Mouse (Mus musculus): ENCODE measurements around the gene Aoc3. TPM values are rescaled to one million over a fixed set of nuclear protein-coding genes. Genes with fewer than 3 reads are reported as not detected.
A peak's percentile ranks its signal among the peaks of the same experiment; 100 is the strongest.

The Aoc3 gene
- polyA plus RNA-seq, 1 experiment from 2014 or later = 2.2 TPM

DNA sequence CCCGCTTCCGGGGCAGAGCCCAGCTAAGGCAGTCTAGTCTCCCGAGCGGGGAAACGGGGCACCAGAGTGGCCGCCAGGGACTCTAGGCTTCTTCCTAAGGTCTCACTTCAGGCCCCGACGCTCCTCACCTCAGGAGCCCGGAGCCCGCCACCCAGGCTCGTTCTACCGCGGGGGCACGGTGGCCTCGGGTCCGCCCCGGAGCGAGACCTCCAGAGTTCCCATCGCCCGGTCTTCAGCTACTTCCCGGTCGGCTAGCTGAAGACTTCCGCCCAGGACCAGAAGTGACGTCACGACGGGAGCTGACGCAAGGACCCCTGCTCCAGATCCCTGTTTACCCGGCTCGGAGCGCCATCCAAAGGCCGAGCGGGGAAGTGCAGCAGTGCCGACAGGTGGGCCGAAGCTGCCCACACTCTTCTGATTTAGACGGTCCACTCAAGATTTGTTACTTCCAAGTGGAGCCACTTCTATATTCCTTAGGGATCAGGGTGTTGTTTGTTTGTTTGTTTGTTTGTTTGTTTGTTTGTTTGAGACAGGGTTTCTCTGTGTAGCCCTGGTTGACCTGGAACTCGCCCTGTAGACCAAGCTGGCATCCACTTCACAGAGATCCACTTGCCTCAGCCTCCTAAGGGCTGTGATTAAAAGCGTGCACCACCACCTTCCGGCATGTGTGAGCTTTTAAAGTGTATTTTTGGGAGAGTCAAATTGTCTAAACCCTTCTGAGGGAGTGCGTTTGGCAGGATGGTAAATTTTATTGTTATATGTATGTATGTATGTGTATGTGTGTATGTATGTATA is 28.2 kb upstream of the Aoc3 start, which contains the start of gene Becn1:
Gene Becn1 (minus strand): TSS at position 283 of the 795 bp plus-strand sequence.
- ATAC-seq (replicated peaks; ENCODE audit: extremely low read depth, insufficient read depth, low FRiP score) = peak; percentile 95
- H3K27ac ChIP-seq (ENCODE audit: low read length) = peak within 1 kb of the TSS; percentile 40; the same call in 1 of the 2 replicates

GRCm38 (mm10) chr11:101307744-101308143 is 22.7 kb upstream of the Aoc3 start:
- no peaks in the 10 kb centered on the region for H3K27me3 ChIP-seq (ENCODE audit: control insufficient read depth, insufficient read depth, low read length)
- no peaks in the 10 kb centered on the region for H3K36me3 ChIP-seq (ENCODE audit: control insufficient read depth, insufficient read depth)
- H3K4me2 ChIP-seq (ENCODE audit: low read depth, low read length) = no peak overlapping the region
- WGBS = 30% methylated on average over 5 of the region's 5 CpGs
- H3K4me3 ChIP-seq (ENCODE audit: low read length) = no peak overlapping the region
- no peak for ATAC-seq (replicated peaks; ENCODE audit: extremely low read depth, insufficient read depth, low FRiP score)
- no peaks in the 10 kb centered on the region for H3K9me3 ChIP-seq (replicated peaks; ENCODE audit: control insufficient read depth, low read length)
- H3K9ac ChIP-seq (ENCODE audit: low read length) = no peak overlapping the region
- H3K27ac ChIP-seq (ENCODE audit: low read length) = no peak overlapping the region
- no peaks in the 10 kb centered on the region for H3K4me1 ChIP-seq (ENCODE audit: control insufficient read depth, insufficient read depth, low read length)

More for the DNA sequence above, 28.2 kb upstream of the Aoc3 start, which contains the start of gene Becn1:
- no peaks in the 10 kb centered on the region for H3K27me3 ChIP-seq (ENCODE audit: control insufficient read depth, insufficient read depth, low read length)
- H3K4me2 ChIP-seq (ENCODE audit: low read depth, low read length) = peak within 1 kb of the TSS; percentile 94
- peaks cover 11% of the 10 kb centered on the region for H3K4me1 ChIP-seq (ENCODE audit: control insufficient read depth, insufficient read depth, low read length)
- H3K36me3 ChIP-seq (ENCODE audit: control insufficient read depth, insufficient read depth) = peaks cover 8% of the 10 kb centered on the region; the same call in 1 of the 2 replicates
- H3K9me3 ChIP-seq (replicated peaks; ENCODE audit: control insufficient read depth, low read length) = no peaks in the 10 kb centered on the region
- H3K4me3 ChIP-seq (ENCODE audit: low read length) = peak within 1 kb of the TSS; percentile 92
- peak within 1 kb of the TSS; percentile 89 for H3K9ac ChIP-seq (ENCODE audit: low read length)
- WGBS = 5% methylated on average over 39 of the region's 39 CpGs

GRCm38 (mm10) chr11:101311083-101311482 is 19.3 kb upstream of the Aoc3 start:
- Histone ChIP-seq H3K27me3 (ENCODE audit: control insufficient read depth, insufficient read depth, low read length) (no peaks in the 10 kb centered on the region), H3K4me1 (ENCODE audit: control insufficient read depth, insufficient read depth, low read length) (peaks cover 2% of the 10 kb centered on the region; the same call in 1 of the 2 replicates), H3K9me3 (replicated peaks; ENCODE audit: control insufficient read depth, low read length) (no peaks in the 10 kb centered on the region), H3K27ac (ENCODE audit: low read length) (no peak overlapping the region), H3K36me3 (ENCODE audit: control insufficient read depth, insufficient read depth) (no peaks in the 10 kb centered on the region), H3K9ac (ENCODE audit: low read length) (no peak overlapping the region), H3K4me2 (ENCODE audit: low read depth, low read length) (no peak overlapping the region), H3K4me3 (ENCODE audit: low read length) (no peak overlapping the region)
- ATAC-seq (replicated peaks; ENCODE audit: extremely low read depth, insufficient read depth, low FRiP score) = no peak
- WGBS = 74% methylated on average over 3 of the region's 3 CpGs

GRCm38 (mm10) chr11:101312150-101312549 is 18.3 kb upstream of the Aoc3 start:
- Histone ChIP-seq H3K4me2 (ENCODE audit: low read depth, low read length) (no peak overlapping the region), H3K4me1 (ENCODE audit: control insufficient read depth, insufficient read depth, low read length) (peaks cover 7% of the 10 kb centered on the region), H3K4me3 (ENCODE audit: low read length) (no peak overlapping the region), H3K27me3 (ENCODE audit: control insufficient read depth, insufficient read depth, low read length) (no peaks in the 10 kb centered on the region), H3K9ac (ENCODE audit: low read length) (no peak overlapping the region), H3K9me3 (replicated peaks; ENCODE audit: control insufficient read depth, low read length) (no peaks in the 10 kb centered on the region), H3K27ac (ENCODE audit: low read length) (no peak overlapping the region), H3K36me3 (ENCODE audit: control insufficient read depth, insufficient read depth) (no peaks in the 10 kb centered on the region)
- no peak for ATAC-seq (replicated peaks; ENCODE audit: extremely low read depth, insufficient read depth, low FRiP score)
- WGBS = 35% methylated on average over 3 of the region's 3 CpGs

DNA sequence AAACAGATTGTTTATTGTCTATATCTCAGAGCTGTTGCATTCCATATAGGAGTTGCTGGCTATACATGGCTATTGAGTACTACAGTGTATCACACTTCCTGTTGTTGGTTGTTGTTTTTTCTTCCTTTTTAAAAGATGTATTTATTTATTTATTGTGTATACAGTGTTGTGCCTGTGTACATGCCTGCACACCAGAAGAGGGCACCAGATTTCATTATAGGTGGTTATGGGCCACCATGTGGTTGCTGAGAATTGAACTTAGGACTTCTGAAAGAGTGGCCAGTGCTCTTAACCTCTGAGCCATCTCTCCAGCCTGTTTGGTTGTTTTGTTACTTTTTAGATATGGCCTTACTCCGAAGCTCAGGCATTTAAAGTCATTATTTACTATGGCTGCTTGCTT is 15.8 kb upstream of the Aoc3 start:
- Histone ChIP-seq H3K9me3 (replicated peaks; ENCODE audit: control insufficient read depth, low read length) (no peaks in the 10 kb centered on the region), H3K4me3 (ENCODE audit: low read length) (no peak overlapping the region), H3K4me2 (ENCODE audit: low read depth, low read length) (no peak overlapping the region), H3K36me3 (ENCODE audit: control insufficient read depth, insufficient read depth) (peaks cover 9% of the 10 kb centered on the region), H3K27me3 (ENCODE audit: control insufficient read depth, insufficient read depth, low read length) (no peaks in the 10 kb centered on the region), H3K9ac (ENCODE audit: low read length) (no peak overlapping the region), H3K27ac (ENCODE audit: low read length) (no peak overlapping the region), H3K4me1 (ENCODE audit: control insufficient read depth, insufficient read depth, low read length) (peaks cover 16% of the 10 kb centered on the region)
- WGBS = 91% methylated on average over 1 of the region's 1 CpGs
- ATAC-seq (replicated peaks; ENCODE audit: extremely low read depth, insufficient read depth, low FRiP score) = no peak

DNA sequence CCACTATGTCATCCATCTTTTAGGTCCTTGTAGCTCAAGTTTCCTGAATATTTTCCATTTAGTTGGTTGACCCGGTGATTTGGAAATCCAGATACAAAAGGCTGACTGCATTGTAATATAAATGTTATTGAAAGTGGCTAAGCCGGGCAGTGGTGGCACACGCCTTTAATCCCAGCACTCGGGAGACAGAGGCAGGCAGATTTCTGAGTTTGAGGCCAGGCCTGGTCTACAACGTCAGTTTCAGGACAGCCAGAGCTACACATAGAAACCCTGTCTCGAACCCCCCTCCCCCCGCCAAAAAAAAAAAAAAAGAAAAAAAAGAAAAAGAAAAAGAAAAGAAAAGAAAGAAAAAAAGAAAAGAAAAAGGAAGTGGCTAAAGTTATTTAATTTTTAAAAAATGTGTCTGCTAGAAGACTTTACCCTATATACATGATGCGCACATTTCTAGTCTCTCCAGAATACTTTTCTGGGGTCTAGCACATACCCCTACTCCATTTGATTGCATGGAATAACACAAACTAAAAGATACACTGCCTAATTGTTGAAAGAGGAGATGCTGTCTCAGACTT is 15.2 kb upstream of the Aoc3 start:
- Histone ChIP-seq H3K4me1 (ENCODE audit: control insufficient read depth, insufficient read depth, low read length) (peaks cover 16% of the 10 kb centered on the region), H3K27ac (ENCODE audit: low read length) (peak overlapping the region; percentile 77), H3K36me3 (ENCODE audit: control insufficient read depth, insufficient read depth) (peaks cover 15% of the 10 kb centered on the region), H3K9ac (ENCODE audit: low read length) (peak overlapping the region; percentile 89), H3K27me3 (ENCODE audit: control insufficient read depth, insufficient read depth, low read length) (no peaks in the 10 kb centered on the region), H3K4me3 (ENCODE audit: low read length) (peak overlapping the region; percentile 97), H3K9me3 (replicated peaks; ENCODE audit: control insufficient read depth, low read length) (no peaks in the 10 kb centered on the region), H3K4me2 (ENCODE audit: low read depth, low read length) (peak overlapping the region; percentile 86)
- WGBS = 82% methylated on average over 8 of the region's 8 CpGs
- no peak for ATAC-seq (replicated peaks; ENCODE audit: extremely low read depth, insufficient read depth, low FRiP score)

GRCm38 (mm10) chr11:101315665-101316500 is 14.5 kb upstream of the Aoc3 start, which contains the start of gene Psme3:
Gene Psme3 (plus strand): TSS chr11:101316213.
- Histone ChIP-seq H3K4me2 (ENCODE audit: low read depth, low read length) (peak within 1 kb of the TSS; percentile 86), H3K27ac (ENCODE audit: low read length) (peak within 1 kb of the TSS; percentile 77), H3K4me3 (ENCODE audit: low read length) (peak within 1 kb of the TSS; percentile 97), H3K9me3 (replicated peaks; ENCODE audit: control insufficient read depth, low read length) (no peaks in the 10 kb centered on the region), H3K4me1 (ENCODE audit: control insufficient read depth, insufficient read depth, low read length) (peaks cover 16% of the 10 kb centered on the region), H3K9ac (ENCODE audit: low read length) (peak within 1 kb of the TSS; percentile 89), H3K27me3 (ENCODE audit: control insufficient read depth, insufficient read depth, low read length) (no peaks in the 10 kb centered on the region), H3K36me3 (ENCODE audit: control insufficient read depth, insufficient read depth) (peaks cover 22% of the 10 kb centered on the region)
- ATAC-seq (replicated peaks; ENCODE audit: extremely low read depth, insufficient read depth, low FRiP score) = peak; percentile 89
- WGBS = under 1% methylated on average over 62 of the region's 62 CpGs

- peak; percentile 15; the same call in 1 of the 2 replicates for ATAC-seq (replicated peaks; ENCODE audit: extremely low read depth, insufficient read depth, low FRiP score)
- H3K4me2 ChIP-seq (ENCODE audit: low read depth, low read length) = peak overlapping the region; percentile 86
- peaks cover 29% of the 10 kb centered on the region for H3K36me3 ChIP-seq (ENCODE audit: control insufficient read depth, insufficient read depth)
- H3K4me3 ChIP-seq (ENCODE audit: low read length) = peak overlapping the region; percentile 97
- peak overlapping the region; percentile 77 for H3K27ac ChIP-seq (ENCODE audit: low read length)
- H3K27me3 ChIP-seq (ENCODE audit: control insufficient read depth, insufficient read depth, low read length) = no peaks in the 10 kb centered on the region
- peaks cover 16% of the 10 kb centered on the region for H3K4me1 ChIP-seq (ENCODE audit: control insufficient read depth, insufficient read depth, low read length)
- WGBS = 1% methylated on average over 17 of the region's 17 CpGs
- no peaks in the 10 kb centered on the region for H3K9me3 ChIP-seq (replicated peaks; ENCODE audit: control insufficient read depth, low read length)
- peak overlapping the region; percentile 89 for H3K9ac ChIP-seq (ENCODE audit: low read length)
These were observed 13.9 kb upstream of the Aoc3 start for GRCm38 (mm10) chr11:101316501-101316917.
